Mouse (Mus musculus) neutrophil, adult 5-6 weeks (primary cell): Measurements from ENCODE around the gene Tbpl1. TPM values are rescaled to one million over a fixed set of nuclear protein-coding genes. Genes with fewer than 3 reads are reported as not detected.

Experiments
- ATAC-seq: fragments of 151-379, 151-347 bp; 2 replicates; pipeline ENCODE4 v1.8.0; 2017; ENCODE audit warnings: mild to moderate bottlenecking, moderate TSS enrichment; ENCODE audit not compliant: insufficient number of reproducible peaks, poor library complexity, low FRiP score, severe bottlenecking; ENCODE audit errors: extremely low read depth
- total RNA-seq: library from RNA; stranded (forward); fragments of 200-1000 nt; gene quantifications from 2 replicates; pipeline ENCODE4 v1.2.3, GENCODE M21; 2017

Tbpl1 gene
- total RNA-seq, result 47.1 and 49.2 TPM in 2 replicates

DNA sequence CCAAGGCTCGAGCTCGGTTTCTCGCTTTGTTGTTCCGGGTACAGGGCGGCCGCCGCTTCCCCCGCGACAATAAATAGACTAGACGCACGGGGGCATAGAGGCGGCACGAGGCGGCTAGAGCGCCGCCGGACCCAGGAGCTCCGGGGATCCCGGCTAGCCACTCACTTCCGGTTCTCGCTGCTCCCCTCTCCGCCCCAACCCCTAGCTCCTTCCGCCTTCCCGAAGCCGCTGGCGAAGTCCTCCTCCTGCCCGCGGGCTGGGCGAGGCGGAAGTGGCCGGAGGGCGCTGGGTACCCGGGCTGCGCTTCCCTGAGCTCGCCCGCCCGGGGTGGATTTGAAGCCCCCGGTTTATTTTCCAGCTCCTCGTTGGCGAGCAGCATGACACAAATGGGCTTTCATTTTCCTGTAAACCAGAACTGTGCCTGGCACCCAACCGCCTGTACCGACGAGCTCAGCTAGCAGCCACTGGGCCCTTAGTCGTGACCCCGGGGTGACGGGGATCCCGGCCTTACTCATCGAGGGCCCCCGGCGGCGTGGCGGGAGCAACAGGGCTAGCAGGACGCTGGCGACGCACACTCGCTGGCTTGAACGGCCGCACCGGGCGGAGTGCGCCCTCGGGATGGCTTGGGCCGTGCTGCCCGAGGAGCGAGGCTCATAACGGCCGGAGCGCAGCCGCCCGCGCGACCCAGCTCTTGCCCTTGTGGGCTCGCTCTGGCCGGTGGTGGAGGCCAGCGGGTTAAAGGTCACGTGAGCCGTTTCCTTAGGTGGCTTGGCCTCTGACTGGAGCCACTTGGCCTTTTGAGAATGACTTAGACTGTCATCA is at the start of gene Tbpl1:
Gene Tbpl1, minus strand, starts transcription at position 667 of the 822 bp plus-strand sequence.
- ATAC-seq, result peak; percentile 97

DNA sequence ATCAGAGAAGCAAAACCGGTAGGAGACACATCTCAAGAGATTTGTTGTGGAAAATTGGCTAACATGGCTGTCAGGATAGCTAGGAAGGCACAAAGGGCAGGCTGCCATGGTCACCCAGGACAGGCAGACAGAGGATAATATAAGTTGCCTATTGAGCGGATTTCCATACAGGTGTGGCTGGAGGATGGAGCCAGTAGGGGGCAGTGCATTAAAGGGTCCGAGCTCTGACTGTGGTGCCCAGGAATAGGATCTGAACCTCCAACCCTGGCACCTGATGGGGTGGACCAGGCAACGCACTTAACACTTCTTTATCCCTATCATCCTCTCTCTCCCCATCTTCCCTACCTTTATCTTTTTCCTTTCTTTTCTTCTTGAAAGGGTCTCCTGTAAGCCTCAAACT is 49.7 kb upstream of the Tbpl1 start:
- ATAC-seq, result no peak

DNA sequence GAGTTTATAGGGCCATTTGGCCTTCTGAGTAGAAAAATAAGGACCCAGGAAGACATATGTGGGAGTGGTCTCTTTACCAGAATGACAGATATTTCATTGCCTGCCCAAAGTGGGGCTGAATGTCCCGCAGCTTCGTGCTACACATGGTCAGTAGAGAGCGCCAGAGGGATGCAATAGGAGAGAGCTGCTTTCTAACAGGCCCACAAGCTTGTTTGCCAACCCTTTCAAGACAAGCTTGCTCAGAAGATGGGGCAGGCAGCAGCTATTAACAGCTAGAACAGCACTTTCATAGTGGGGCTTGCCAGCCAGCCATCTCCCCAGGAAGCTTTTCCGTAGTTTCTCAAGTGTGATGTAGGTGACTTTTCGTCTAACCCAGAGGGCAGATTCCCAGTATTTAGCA is 46.2 kb upstream of the Tbpl1 start:
- ATAC-seq, result no peak

DNA sequence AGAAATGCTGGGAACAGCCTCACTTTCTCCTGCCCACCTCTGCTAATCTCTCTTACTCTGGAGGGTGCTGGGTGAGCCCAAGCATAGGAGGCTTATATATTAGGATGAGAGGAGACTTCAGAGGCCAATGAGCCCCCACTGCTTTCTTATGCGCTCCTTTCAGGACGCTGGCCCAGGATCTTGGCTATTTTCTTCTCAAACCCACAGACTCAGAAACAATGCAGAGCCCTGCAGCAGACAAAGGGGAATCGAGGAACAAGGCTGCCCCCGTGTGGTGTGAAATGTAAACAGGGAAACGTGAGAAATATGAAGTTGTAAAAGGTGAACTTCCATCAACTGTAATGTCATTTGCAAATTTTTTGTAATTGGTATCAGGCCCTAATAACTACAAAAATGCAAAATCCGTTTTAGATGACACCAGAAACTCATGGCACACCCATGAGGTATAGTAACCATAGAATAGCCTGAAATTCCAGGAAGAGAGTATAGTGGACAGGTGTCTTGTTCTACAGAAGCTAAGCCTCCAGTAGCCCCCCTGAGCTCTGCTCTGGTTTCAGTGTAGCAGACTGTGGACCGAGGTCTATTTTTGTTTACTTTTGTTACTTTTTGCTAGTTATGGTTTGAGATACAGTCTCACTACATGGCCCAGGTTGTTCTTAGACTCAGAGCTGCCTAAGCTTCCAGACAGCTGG is 44.4 kb upstream of the Tbpl1 start:
- no peak for ATAC-seq

DNA sequence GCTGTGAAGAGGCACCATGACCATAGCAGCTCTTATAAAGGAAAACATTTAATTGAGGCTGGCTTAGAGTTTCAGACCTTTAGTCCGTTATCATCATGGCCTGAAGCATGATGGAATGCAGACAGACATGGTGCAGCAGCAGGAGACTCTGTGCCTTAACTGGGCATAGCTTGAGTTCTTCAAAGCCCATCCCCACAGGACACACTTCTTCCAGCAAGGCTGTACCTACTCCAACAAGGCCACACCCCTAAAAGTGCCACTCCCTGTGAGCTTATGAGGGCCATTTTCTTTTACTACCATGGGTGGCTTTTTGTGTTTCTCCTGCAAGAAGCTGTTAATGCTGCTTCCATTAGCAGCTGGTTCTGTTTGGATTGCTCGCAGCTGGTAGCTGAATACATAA is 43.7 kb upstream of the Tbpl1 start:
- no peak for ATAC-seq

DNA sequence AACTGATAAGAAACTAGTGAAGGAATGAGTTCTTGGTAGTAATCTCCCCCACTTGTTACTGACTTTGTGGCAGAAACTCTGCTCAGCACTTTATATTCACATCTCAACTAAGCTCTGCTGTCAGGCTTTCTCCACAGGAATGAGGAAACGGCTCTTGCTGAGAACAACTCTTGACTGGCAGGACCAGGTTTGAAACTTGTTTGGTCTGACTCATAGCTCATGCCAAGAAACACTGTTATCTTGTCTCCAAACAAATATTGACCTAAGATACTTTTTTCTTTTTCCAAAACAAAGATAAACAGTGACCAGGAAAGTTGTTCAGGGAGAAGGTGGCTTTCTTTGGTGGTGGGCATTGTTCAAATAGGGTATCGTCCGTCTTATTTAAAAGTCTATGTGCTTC is 42.9 kb upstream of the Tbpl1 start:
- ATAC-seq, result no peak

DNA sequence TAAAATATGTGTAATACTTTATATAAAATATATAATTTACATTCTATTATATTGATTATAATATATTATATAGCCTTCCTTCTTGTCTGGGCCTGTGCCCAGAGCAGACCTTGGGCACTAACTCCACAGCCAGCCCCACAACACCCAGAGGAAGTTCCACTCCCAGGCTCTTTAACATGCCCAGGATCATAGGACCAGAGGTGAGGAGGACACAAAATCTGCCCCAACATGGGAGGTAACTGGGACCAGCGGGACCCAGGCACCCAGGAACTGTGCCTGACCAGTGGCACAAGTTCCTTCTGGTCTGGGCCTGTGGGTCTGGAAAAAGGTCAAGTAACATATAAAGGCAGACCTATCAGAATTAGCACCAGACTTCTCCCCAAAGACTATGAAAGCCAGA is 22.5 kb upstream of the Tbpl1 start:
- ATAC-seq, result no peak

DNA sequence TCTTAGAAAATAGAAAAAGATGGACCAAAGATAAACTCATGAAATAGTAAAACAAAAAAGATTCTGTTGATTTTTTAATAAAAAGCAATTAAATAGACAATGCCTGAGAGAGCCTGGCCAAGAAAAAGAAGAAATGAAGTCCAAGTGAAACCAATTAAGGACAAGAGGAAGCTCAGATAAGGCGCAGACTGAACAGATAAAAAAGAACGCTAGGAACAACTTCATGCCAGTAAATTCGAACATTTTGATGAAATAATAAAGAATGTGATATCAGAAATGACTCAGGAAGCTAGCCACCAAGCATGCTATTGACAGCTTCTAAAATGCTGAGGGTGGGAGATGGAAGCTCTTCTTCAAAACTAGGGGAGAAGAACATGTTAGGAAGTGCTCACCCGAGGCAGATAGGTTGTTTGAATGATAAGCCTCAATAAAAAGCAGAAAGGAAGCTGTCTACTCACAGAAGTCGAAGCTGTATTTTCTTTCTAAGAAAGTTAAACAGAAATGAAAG is 19.5 kb upstream of the Tbpl1 start:
- ATAC-seq, result no peak

DNA sequence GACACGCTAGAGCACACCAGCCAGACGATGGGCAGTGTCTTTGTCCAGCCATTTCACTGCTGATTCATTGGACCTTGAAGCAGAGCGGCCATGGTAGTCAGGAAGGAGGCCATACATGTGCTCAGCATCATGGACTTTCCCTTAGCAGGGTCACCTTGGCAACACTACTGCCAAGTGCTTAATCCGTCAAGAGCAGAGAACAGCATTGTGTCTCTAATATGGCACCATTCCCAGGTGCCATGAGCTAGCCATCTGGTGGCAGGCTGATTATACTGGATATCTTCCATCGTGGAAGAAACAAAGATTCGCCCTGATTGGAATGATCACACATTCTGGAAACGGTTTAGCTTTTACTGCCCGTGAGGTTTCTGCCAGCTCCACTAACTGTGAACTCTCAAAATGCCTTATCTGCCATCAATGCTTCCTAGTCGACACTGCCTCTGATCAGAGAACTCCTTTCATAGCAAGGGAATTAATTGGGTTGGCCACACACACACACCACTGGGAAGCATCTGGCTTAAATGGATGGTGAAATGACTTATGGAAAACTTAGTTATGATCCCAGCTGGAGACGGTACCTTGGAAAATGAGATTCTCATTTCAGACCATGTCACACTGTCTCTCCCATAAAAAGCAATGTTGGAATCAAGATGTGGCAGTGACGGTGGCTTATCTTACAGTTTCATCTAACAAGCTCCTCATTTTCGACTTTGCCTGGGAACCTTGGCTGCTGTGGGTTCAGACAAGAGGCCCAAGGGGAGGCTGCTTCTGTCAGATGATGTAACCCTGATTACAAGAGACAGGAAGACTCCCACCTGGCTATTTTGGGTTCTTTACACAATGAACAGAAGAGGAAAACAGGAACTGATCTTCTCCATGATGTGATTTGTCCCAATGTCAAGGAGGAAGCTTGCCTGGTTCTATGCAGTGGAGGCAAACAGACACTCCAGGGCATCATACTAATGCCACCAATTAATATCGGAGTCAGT is 14.9 kb upstream of the Tbpl1 start:
- no peak for ATAC-seq

DNA sequence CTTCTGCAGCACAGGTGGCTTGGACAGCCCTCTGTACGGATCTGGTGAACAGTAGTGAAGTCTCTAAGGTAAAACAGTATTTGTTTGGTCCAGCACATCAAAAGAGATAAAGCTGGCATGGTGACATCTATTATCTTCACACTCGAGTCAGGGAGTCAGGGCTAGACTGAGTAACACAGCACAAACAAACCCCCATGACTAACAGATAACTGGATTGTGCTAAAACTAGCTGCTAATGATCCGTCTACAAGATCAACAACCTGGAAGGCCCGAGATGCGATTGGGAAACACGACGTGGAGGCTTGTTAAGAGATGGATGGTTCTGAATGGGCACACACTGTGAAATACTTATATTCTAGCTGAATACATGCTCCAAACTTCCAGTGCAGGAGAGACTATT is 14.2 kb upstream of the Tbpl1 start:
- no peak for ATAC-seq

DNA sequence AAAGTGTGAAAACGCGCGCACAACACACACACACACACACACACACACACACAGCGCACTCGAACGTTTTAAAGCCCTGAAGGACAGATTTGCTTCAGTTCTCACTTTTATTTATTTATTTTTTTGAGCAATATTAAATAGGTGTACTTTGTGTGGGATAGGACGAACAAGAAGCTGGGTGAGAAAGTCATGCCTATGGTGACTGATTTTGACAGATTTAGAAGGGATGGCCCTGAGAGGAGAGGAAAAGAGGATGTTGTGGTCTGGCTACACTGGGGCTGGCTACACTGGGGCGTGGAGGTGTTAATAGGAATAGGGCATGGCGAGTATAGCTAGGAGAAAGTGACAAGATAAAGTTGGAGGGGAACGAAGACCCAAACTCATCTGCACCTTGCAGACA is 443 bp upstream of the Tbpl1 start:
- ATAC-seq, result no peak

DNA sequence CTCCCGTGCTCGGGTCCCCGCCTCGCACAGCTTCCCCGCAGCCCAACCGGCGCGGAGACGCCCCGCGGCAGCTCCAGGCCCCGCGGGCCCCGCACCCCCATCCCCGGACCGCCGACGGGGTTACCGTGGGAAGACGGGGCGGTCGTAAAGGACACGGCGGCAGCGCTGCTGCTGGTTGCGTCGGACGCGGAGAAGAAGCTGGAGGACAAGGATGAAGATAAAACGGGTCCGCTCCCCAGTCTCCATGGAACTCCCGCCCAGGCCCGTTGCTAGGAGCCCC is 806 bp downstream of the Tbpl1 start:
- peak; percentile 2; the same call in 1 of the 2 replicates for ATAC-seq

DNA sequence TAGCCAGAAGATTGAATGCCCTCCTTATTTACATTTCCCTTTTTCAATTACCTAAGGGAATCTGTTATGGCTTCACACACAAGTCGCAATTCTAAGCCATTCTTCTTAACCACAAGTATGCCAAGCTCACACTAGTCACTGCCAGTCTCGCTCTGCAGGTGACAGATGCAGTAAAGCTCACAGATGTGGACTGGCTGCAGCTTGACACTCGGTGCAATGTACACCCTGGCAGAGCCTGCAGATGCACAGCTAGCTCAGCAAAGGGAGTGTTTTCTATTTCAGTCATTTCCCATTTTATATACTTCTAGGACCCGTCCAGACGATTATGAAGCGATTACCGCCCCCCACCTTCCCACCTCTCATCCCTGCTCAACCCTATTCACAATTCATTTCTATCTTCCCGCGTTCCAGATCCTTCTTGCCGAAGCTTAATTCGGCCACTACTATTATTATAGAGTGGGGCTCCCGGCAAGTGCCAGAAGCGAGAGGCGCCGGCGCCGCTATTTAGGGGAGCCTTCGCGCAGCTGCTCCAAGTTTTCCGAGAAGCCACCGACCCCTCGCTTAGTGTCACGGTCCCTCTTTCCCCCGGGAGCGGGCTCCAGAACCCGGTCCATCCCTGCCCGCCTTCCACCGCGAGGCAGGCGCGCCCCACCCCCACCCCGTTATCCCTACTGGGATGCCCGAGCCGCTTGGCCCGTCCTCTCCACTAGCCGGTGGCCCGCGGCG is 1.3 kb downstream of the Tbpl1 start:
- ATAC-seq, result no peak

DNA sequence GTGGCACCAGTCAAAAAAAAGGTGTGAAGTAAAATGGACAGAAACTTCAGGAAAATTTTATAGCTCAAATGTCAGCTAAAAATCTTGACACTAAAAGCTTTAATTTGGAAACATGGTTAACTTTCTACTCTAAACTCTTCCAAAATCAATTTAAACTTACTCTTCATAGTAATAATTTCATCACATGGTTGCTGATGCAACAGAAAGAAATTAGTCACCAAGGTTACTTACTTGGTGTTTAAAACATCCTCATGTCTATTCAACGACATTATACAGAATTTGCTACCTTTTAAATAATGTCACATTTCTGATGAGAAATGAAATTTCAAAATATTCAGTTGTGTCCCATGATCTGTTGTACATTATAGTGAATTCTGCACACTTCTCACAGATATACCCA is 3.5 kb downstream of the Tbpl1 start:
- ATAC-seq, result no peak

DNA sequence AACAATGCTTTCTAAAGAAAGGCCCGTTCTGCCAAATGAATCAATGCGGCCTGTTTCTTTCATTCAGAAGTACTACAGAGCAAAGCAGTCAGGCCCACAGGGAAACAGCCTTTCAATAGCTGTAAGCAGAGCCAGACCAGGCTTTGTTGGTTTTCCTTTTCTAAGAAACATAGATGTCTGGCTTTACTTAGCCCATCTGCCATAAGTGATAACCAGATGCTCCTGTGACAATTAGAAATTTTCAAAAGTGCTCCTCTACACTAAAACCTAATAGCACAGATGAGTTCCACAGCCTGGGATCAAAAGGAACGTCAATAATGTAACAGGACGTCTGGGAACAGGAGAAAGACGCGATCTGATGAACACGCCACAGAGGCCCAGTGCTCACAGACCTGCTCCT is 5.4 kb downstream of the Tbpl1 start:
- no peak for ATAC-seq

DNA sequence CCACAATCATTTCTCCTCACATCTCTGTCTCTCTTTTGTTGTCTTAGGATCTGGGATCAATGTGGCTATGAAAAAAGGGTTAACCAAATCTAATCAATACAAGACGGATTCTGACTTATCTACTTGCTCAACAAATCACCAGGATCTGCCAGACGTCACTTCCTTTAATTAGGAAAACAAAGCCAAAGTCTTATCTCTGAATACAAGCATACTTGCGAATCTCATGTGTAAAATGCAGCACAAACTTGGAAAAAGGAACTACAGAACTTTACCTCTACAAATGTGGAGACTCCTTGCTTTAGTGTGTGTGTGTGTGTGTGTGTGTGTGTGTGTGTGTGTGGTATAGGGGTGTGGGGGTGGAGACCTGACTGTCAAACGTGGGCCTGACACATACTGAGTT is 6.6 kb downstream of the Tbpl1 start:
- no peak for ATAC-seq

DNA sequence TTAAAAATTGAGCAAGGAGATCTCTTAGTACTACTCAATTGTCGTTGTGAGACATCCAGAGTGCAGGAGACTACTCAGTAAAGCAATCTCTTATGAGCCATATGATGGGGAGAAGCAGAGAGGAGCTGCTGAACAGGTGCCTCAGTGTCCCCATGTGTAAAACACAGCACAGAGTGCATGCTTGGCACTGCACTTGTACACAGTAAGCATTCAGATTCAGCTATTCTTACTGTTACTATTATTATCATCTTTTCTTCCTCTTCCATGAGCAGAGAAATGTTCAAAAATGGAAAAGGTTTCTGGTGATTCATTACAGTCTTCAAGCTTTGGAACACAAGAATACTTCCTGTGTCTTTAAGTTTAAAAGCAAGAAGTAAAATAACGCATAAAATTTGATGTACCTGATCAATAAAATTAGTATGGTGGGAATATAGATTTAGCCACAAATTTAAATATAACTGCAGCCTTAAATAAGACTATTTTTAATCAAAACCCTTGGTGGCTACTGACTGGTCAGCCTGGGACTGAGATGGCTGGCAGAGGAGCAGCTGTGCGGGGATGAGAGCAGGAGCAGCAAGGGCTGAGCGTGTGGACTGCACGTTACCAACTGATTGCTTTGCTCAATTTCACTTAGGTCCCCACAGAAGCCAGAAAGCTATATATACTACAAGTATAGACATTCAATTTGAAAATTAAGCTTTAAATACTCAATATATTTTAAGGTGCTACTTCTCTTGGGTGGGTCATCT is 10.8 kb downstream of the Tbpl1 start:
- no peak for ATAC-seq

DNA sequence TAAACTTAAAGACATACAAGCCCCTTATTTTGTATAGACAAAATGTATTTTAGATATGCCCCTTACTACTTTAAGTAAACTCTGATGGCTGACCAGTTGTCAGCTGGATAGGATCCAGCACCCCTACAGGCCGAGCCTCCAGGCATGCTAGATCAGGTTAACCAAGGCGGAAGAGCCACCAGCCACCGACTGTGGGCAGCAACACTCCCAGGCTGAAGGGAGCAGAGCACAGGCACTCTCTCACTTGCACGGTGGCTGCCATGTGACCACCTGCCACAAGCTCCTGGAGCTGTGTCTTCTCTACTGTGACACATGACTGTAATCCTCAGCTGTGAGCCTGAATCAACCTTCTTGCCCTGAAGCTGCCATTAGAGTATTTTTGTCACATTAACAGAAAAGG is 13.3 kb downstream of the Tbpl1 start:
- ATAC-seq, result no peak
